Mouse (Mus musculus) MEL (cell line): ENCODE results near the gene Kcna7.

Experiments
- POLR2A ChIP-seq, 2 experiments: IDR thresholded peaks; 2 replicates each; pipeline ENCODE4 v1.6.1; 2011 to 2012; ENCODE audit warnings: low read length in 2 of 2, mild to moderate bottlenecking in 2 of 2, control low read depth in 1 of 2, improper control_type of control experiment in 1 of 2, low read depth in 1 of 2, moderate library complexity in 1 of 2; ENCODE audit not compliant: control insufficient read depth in 1 of 2, insufficient read depth in 1 of 2, poor library complexity in 1 of 2
- TBP ChIP-seq: IDR thresholded peaks from 2 replicates; pipeline ENCODE4 v1.8.0; 2011; ENCODE audit warnings: low read depth, low read length, improper control_type of control experiment

DNA sequence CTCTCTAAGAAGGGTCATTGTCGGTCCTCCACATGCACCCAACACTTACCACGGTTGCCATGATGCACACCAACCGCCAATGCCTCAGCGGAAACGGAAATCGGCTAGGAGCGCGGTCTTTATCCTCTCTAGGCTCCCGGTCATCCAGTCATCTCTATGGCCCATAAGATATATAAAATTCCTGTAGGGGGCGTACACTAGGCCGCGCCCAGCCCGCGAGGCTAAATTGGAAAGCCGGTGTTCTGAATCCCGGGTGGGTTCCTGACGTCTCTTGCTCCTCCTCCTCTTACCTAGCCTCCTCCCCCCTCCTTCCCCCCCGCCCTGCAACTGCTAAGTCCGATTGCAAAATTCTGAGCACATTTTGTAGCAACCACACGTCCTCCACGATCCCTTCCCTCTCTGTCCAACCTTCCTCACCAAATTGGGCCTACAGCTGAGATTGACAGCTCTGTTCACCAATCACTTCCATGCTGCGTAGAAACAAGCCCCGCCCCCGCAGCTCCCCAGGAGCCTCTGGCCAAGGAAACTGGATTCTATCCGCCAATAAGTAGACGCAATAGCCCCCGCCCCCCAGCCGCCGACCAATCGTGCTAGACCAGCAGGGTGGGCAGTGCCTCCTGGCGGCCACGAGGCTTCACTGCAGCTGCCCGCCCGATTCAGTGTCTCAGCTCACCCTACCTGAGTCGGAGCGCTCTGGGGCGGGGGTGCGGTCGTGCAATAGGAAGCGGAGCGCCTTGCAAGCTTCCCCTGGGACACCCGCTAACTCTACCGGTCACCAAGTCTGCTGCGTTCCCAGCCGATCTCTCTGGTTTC, 29.0 kb downstream of the Kcna7 start, which contains the start of gene Gys1:
- peak; percentile 62 to 79; a peak in 3 of 4 replicates for TF ChIP-seq POLR2A (IDR thresholded peaks at IDR 0.05; ENCODE audit: control insufficient read depth in 1 of 2, insufficient read depth in 1 of 2, low read depth in 1 of 2, low read length in 2 of 2, poor library complexity in 1 of 2)
- TF ChIP-seq TBP, result peak; percentile 86
